Mouse (Mus musculus) thymus, adult 2 months (tissue): ENCODE data around the gene Anks3. TPM values are rescaled to one million over a fixed set of nuclear protein-coding genes. Genes with fewer than 3 reads are reported as not detected.

Source experiments
- DNase-seq: peaks from one replicate; pipeline ENCODE4 v3.0.0; 2021
- H3K27ac ChIP-seq: fragments of 200-500 bp; 2 replicates; pipeline ENCODE4 v1.5.1; 2012; ENCODE audit warnings: low read length, control low read depth; ENCODE audit not compliant: control insufficient read depth, insufficient read depth
- H3K27me3 ChIP-seq: fragments of 200-500 bp; 2 replicates; pipeline ENCODE4 v1.6.1; 2012; ENCODE audit warnings: mild to moderate bottlenecking, low read length, moderate library complexity, mixed read lengths; ENCODE audit not compliant: control insufficient read depth, insufficient read depth
- H3K36me3 ChIP-seq: fragments of 200-500 bp; 2 replicates; pipeline ENCODE4 v1.6.1; 2012; ENCODE audit warnings: mild to moderate bottlenecking, low read length, moderate library complexity; ENCODE audit not compliant: control insufficient read depth, insufficient read depth
- H3K4me1 ChIP-seq: fragments of 200-500 bp; replicated peaks from 2 replicates; pipeline ENCODE4 v1.6.1; 2012; ENCODE audit warnings: low read length; ENCODE audit not compliant: control insufficient read depth, insufficient read depth
- H3K4me3 ChIP-seq: fragments of 200-500 bp; 2 replicates; pipeline ENCODE4 v1.5.1; 2012; ENCODE audit warnings: mild to moderate bottlenecking, low read length, control low read depth, moderate library complexity; ENCODE audit not compliant: control insufficient read depth, insufficient read depth
- CTCF ChIP-seq: fragments of 200-500 bp; IDR thresholded peaks from 2 replicates; pipeline ENCODE4 v1.5.1; 2012; ENCODE audit warnings: mild to moderate bottlenecking, control low read depth, low read length, moderate library complexity, borderline replicate concordance; ENCODE audit not compliant: control insufficient read depth, poor library complexity, insufficient read depth; ENCODE audit errors: extremely low read depth
- POLR2A ChIP-seq: fragments of 200-500 bp; IDR thresholded peaks from 2 replicates; pipeline ENCODE4 v1.6.1; 2012; ENCODE audit warnings: mild to moderate bottlenecking, low read length, control low read depth, moderate library complexity; ENCODE audit not compliant: control insufficient read depth, poor library complexity, insufficient read depth; ENCODE audit errors: extremely low read depth
- WGBS: fragments of 180-500 bp; shearing (Covaris S2); methylation state at CpG from one replicate; pipeline ENCODE4 v1.1.7; 2018; 5-methylcytosine and 5-hydroxymethylcytosine counted together
- polyA plus RNA-seq: library from polyadenylated mRNA; depleted of rRNA; stranded (reverse); fragments of >200 nt; gene quantifications from 2 replicates; pipeline ENCODE4 v1.2.3, GENCODE M21; 2012

The Anks3 gene
- polyA plus RNA-seq, 1 experiment = 89.0 TPM

DNA sequence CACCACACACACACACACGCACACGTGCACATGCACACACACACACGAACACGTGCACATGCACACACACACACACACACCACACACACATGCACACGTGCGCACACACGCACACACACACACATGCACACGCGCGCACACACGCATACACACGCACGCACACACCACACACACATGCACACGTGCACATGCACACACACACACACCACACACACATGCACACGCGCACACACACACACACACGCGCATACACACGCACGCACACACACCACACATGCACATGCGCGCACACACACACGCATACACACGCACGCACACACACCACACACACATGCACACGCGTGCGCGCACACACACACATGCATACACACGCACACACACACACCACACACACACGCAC lies 28.6 kb downstream of the Anks3 start:
- 98% methylated on average over 31 of the region's 31 CpGs for WGBS
- no peak for TF ChIP-seq POLR2A
- TF ChIP-seq CTCF = no peak
- H3K4me3 ChIP-seq = no peak overlapping the region
- H3K36me3 ChIP-seq = no peaks in the 10 kb centered on the region; the same call in 1 of the 2 replicates
- peaks cover 12% of the 10 kb centered on the region for H3K4me1 ChIP-seq
- no peaks in the 10 kb centered on the region for H3K27me3 ChIP-seq
- H3K27ac ChIP-seq = no peak overlapping the region
- no peak for DNase-seq

DNA sequence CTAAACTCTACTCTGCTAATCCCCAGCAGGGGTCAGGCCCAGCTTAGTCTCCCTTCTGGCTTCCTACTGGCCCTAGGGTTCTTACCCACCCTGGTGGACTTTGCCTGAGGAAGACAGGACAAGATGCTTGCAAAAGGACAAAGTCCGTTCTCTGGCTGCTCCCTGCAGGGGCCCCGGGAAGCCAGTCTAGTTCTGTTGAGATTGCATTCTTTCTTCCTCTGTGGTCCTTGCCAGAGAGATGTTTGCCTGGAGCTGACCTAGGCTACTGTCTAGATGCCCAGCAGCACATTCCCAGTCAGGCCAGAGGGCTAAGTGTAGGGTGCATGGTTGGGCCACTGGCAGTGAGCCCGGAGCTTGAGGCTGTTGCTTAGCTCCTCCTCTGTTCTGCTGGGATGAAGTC lies 31.6 kb downstream of the Anks3 start:
- Histone ChIP-seq H3K27ac (no peak overlapping the region), H3K4me1 (no peaks in the 10 kb centered on the region), H3K36me3 (peaks cover 3% of the 10 kb centered on the region), H3K27me3 (no peaks in the 10 kb centered on the region), H3K4me3 (no peak overlapping the region)
- 90% methylated on average over 3 of the region's 3 CpGs for WGBS
- TF ChIP-seq CTCF (no peak), POLR2A (no peak)
- no peak for DNase-seq

DNA sequence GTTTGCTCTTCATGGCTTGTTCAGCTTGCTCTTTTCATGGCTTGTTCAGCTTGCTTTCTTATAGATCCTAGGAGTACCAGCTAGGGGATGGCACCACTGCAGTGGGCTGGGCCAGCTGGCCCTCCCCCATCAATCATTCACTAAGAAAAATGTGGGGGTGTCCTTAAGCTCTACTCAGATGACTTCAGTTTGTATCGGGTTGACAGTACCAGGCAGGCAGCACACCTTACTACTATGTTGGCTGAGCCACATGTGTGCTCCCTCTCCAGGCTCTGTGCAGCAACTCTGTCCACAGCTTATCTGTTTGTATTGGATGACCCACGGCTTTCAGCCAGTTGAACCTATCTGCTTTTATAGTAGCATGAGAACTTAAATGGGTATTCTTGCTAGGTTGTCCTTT lies 35.5 kb downstream of the Anks3 start:
- Histone ChIP-seq H3K4me3 (no peak overlapping the region), H3K27me3 (no peaks in the 10 kb centered on the region), H3K36me3 (peaks cover 3% of the 10 kb centered on the region), H3K4me1 (no peaks in the 10 kb centered on the region), H3K27ac (no peak overlapping the region)
- WGBS = 99% methylated on average over 2 of the region's 2 CpGs
- DNase-seq = no peak
- TF ChIP-seq CTCF = no peak
- no peak for TF ChIP-seq POLR2A

DNA sequence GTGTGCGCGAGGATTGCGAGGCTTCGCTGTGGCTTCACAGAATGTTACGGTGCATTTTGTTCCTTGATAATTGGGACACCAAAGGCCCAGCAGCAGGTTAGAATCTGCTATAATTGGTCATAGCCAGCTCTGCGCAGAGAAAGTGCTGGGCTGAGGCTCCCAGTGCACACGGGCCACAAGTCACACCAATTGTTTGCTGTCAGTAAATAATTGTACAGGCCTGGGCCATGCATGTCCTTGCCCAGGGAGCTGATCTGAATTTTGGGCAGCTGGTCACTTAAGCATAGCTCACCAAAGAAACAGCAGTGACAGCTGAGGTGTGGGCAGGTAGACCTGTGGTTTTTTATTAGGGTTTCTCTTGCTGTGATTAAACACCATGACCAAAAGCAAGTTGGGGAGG lies 36.0 kb downstream of the Anks3 start:
- Histone ChIP-seq H3K36me3 (peaks cover 6% of the 10 kb centered on the region), H3K4me1 (no peaks in the 10 kb centered on the region)

DNA sequence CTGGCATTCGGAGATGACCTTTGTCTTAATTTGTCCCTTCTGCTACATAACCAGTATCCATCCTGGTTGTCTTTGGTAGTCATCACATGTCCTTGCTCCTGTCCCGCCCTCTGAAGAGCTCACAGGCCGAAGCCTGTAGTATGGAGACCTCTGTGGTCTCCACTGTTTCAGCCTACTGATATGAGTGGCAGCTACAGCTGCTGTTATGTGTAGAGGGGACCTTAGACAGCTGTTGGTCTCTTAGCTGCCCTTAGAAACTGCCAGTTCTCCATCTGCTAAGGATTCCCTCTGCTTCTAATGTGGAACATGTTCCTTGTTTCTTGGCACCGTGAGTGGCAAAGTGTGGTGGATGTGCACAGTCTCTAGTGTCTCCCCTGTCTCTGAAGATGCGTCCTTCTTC lies 40.0 kb downstream of the Anks3 start:
- Histone ChIP-seq H3K4me1 (peaks cover 6% of the 10 kb centered on the region), H3K4me3 (no peak overlapping the region), H3K27me3 (no peaks in the 10 kb centered on the region), H3K36me3 (0 out of 2 replicates have a peak, but pooled peaks cover 3% of the 10 kb centered on the region), H3K27ac (no peak overlapping the region)
- no peak for TF ChIP-seq POLR2A
- no peak for TF ChIP-seq CTCF
- 98% methylated on average over 5 of the region's 5 CpGs for whole genome bisulfite sequencing
- no peak for DNase-seq

More for the DNA sequence above, 36.0 kb downstream of the Anks3 start:
- H3K27me3 ChIP-seq = no peaks in the 10 kb centered on the region
- no peak overlapping the region for H3K27ac ChIP-seq
- TF ChIP-seq POLR2A (no peak), CTCF (no peak)
- no peak for DNase-seq
- 97% methylated on average over 7 of the region's 7 CpGs for WGBS
- H3K4me3 ChIP-seq = no peak overlapping the region

DNA sequence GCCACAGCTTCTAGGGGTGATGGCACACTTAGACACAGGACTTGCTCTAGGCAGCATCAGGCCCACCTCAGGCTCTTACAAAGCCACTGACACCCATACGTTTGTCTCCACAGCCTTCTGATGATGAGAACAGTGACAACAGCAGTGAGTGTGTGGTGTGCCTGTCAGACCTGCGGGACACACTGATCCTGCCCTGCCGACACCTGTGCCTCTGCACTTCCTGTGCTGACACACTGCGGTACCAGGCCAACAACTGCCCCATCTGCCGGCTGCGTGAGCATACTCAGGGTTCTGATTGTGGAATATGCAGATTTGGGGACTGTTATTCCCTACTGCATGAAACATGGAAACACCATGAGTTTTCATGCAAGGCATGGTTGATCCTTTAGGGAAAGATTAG lies 41.5 kb downstream of the Anks3 start:
- Histone ChIP-seq H3K27ac (no peak overlapping the region), H3K4me1 (peaks cover 6% of the 10 kb centered on the region), H3K4me3 (no peak overlapping the region), H3K27me3 (no peaks in the 10 kb centered on the region), H3K36me3 (0 out of 2 replicates have a peak, but pooled peaks cover 3% of the 10 kb centered on the region)
- DNase-seq = peak; percentile 37
- no peak for TF ChIP-seq CTCF
- TF ChIP-seq POLR2A = no peak
- 37% methylated on average over 6 of the region's 6 CpGs for WGBS

DNA sequence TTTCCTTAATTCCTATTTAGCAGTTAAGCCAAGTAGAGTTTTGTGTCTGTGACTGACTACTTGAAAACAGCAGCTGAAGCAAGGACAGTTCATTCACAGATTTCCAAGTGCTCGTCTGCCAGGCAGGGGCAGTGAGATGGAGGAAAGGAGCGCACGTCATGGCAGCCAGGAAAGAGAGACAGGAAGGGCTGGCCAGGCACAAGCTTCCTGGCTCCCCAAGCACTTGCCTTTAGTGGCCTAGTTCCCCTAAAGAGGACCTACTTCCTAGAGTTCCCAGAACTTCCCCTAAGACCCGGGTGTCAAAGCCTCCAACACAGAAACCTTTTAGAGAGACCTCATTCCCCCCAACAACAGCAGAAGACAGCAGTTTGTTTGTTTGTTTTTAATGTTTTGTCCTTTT lies 43.4 kb downstream of the Anks3 start:
- no peak overlapping the region for H3K27ac ChIP-seq
- no peak overlapping the region for H3K4me3 ChIP-seq
- H3K4me1 ChIP-seq = peaks cover 6% of the 10 kb centered on the region
- no peaks in the 10 kb centered on the region for H3K27me3 ChIP-seq
- H3K36me3 ChIP-seq = 0 out of 2 replicates have a peak, but pooled peaks cover 3% of the 10 kb centered on the region
- no peak for DNase-seq
- 70% methylated on average over 4 of the region's 4 CpGs for WGBS
- TF ChIP-seq POLR2A = no peak
- no peak for TF ChIP-seq CTCF
